Mouse (Mus musculus): ENCODE results near the gene Tvp23b. TPM values are rescaled to one million over a fixed set of nuclear protein-coding genes. Genes with fewer than 3 reads are reported as not detected.

Gene Tvp23b
- total and polyA plus RNA-seq, 2 experiments from 2014 or later = 26.7 to 42.6 TPM

DNA sequence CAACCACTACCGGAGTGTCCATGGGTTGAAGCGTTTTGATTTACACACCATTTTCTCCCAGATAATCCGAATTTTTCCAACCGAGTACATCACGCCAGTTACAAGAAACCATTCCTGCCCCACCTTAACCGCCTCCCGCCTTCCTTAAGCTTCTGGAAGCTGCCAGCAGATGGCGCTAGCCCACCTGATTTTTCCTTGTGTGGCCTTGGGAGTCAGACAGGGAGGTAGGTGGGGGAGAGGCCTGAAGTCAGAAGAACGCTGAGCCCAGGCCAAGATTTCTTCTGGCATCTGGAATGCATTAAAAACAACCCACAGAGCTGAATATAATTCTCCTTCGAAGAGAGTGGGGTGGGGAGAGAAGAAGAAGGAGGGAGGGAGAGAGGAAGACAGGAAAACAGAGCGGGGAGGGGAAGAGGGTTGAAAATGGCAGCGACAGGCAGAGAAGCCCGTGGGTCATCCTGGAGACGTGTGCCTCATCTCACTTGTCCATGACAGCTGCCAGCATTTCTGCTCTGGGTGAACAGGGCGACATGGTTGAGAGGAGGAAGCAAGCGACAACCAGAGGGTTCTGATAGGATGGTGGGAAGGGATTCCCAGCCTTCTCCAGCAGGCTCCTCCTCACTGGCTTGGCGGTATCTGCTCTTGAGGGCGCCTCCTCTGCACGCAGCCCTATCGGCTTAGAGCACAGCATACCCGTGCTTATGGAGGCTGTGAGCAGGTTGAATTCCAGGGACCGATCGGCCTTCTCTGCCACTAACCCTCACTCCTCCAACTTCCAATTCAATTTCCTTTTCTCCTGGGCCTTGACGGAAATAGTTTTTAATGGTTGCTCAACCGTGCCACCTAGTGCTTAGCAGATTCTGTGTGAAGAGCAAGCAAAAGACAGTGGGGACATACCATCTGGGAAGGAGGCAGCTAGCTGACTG is 42.1 kb downstream of the Tvp23b start:
- Histone ChIP-seq H3K27ac (peak overlapping the region; percentile 79), H3K27me3 (ENCODE audit: insufficient read depth, low read length) (no peaks in the 10 kb centered on the region), H3K4me1 (ENCODE audit: insufficient read depth, low read length) (no peaks in the 10 kb centered on the region), H3K9me3 (ENCODE audit: low read length) (no peaks in the 10 kb centered on the region), H3K9ac (replicated peaks; ENCODE audit: low read length) (0 out of 2 replicates have a peak overlapping the region, but pooled peaks have one; percentile 33), H3K36me3 (ENCODE audit: insufficient read depth, low read length) (no peaks in the 10 kb centered on the region), H3K4me3 (ENCODE audit: low read length) (peak overlapping the region; percentile 27; the same call in 1 of the 2 replicates), H3K4me2 (ENCODE audit: low read depth, low read length) (peak overlapping the region; percentile 49)
- DNase-seq (ENCODE audit: low spot score) = peak; percentile 96
- WGBS = 18% methylated on average over 25 of the region's 25 CpGs
- TF ChIP-seq CTCF (IDR thresholded peaks at IDR 0.05; ENCODE audit: low read depth) = peak; percentile 98
- ATAC-seq = peak; percentile 94

DNA sequence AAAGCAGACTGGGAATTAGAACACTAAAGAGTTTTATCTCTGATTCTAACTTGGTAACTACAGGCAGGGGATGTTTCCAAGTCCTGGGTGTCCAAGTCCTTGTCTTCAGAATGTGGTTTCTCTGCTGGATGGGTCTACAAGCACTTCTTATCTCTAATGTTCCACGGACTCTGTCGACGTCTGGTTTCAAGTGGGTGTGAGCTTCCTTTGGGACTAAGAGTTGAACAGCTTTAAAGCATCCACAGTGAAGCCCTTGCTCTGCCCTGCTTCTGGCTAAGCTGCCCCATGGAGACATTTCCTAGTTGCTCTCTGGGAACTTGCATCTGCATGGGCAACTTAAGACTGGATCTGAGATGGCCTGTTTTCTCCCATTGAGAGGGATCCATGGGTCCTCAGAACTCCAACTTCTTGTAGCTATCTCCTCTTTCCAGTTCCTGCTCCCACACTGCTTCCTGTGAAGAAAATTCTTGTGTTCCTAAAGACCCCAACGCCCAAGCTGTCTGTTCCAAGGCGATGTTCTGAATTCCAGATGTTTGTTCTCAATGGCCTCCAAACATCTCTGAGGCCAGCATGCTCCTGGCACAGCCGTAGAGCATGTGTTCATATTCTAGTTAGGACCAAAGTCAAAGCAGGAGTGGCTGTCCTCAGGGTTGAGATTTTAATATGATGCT is 45.0 kb downstream of the Tvp23b start:
- DNase-seq (ENCODE audit: low spot score) (no peak), ATAC-seq (no peak)
- no peak overlapping the region for H3K4me3 ChIP-seq (ENCODE audit: low read length)
- no peaks in the 10 kb centered on the region for H3K9me3 ChIP-seq (ENCODE audit: low read length)
- TF ChIP-seq CTCF (IDR thresholded peaks at IDR 0.05; ENCODE audit: low read depth) = no peak
- H3K4me1 ChIP-seq (ENCODE audit: insufficient read depth, low read length) = no peaks in the 10 kb centered on the region
- no peak overlapping the region for H3K9ac ChIP-seq (replicated peaks; ENCODE audit: low read length)
- no peak overlapping the region for H3K4me2 ChIP-seq (ENCODE audit: low read depth, low read length)
- H3K27me3 ChIP-seq (ENCODE audit: insufficient read depth, low read length) = no peaks in the 10 kb centered on the region
- H3K36me3 ChIP-seq (ENCODE audit: insufficient read depth, low read length) = no peaks in the 10 kb centered on the region
- 90% methylated on average over 6 of the region's 6 CpGs for WGBS
- H3K27ac ChIP-seq = no peak overlapping the region

GRCm38 (mm10) chr11:62929799-62930198 is 50.5 kb downstream of the Tvp23b start:
- WGBS = 76% methylated on average over 3 of the region's 3 CpGs
- Histone ChIP-seq H3K9ac (replicated peaks; ENCODE audit: low read length) (no peak overlapping the region), H3K4me1 (ENCODE audit: insufficient read depth, low read length) (no peaks in the 10 kb centered on the region), H3K27ac (no peak overlapping the region), H3K4me2 (ENCODE audit: low read depth, low read length) (no peak overlapping the region), H3K9me3 (ENCODE audit: low read length) (no peaks in the 10 kb centered on the region), H3K4me3 (ENCODE audit: low read length) (no peak overlapping the region), H3K27me3 (ENCODE audit: insufficient read depth, low read length) (no peaks in the 10 kb centered on the region), H3K36me3 (ENCODE audit: insufficient read depth, low read length) (no peaks in the 10 kb centered on the region)
- ATAC-seq = no peak
- TF ChIP-seq CTCF (IDR thresholded peaks at IDR 0.05; ENCODE audit: low read depth) = no peak
- no peak for DNase-seq (ENCODE audit: low spot score)

DNA sequence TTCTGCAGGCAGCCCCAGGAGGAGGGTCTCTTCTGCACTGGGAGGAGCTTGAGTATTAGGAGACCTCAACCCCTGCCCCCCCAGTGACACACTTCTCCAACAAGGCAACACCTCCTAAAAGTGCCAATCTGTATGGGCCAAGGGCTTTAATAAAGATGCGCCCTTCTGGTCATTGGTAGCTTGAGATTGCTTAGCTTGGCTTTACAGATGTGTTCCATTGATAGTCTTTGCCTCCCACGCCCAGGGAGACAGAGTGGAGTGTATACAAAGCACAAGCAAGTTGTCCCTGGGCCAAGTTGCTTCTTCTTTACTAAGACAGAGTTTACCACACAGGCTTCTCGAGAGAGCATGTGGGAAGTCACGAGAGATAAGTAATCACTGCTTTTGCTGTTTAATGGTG is 51.3 kb downstream of the Tvp23b start:
- no peaks in the 10 kb centered on the region for H3K36me3 ChIP-seq (ENCODE audit: insufficient read depth, low read length)
- H3K9me3 ChIP-seq (ENCODE audit: low read length) = no peaks in the 10 kb centered on the region
- DNase-seq (ENCODE audit: low spot score) (no peak), ATAC-seq (no peak)
- no peaks in the 10 kb centered on the region for H3K4me1 ChIP-seq (ENCODE audit: insufficient read depth, low read length)
- 76% methylated on average over 4 of the region's 4 CpGs for WGBS
- no peak overlapping the region for H3K9ac ChIP-seq (replicated peaks; ENCODE audit: low read length)
- no peak overlapping the region for H3K27ac ChIP-seq
- TF ChIP-seq CTCF (IDR thresholded peaks at IDR 0.05; ENCODE audit: low read depth) = no peak
- H3K4me2 ChIP-seq (ENCODE audit: low read depth, low read length) = no peak overlapping the region
- H3K4me3 ChIP-seq (ENCODE audit: low read length) = no peak overlapping the region
- no peaks in the 10 kb centered on the region for H3K27me3 ChIP-seq (ENCODE audit: insufficient read depth, low read length)

DNA sequence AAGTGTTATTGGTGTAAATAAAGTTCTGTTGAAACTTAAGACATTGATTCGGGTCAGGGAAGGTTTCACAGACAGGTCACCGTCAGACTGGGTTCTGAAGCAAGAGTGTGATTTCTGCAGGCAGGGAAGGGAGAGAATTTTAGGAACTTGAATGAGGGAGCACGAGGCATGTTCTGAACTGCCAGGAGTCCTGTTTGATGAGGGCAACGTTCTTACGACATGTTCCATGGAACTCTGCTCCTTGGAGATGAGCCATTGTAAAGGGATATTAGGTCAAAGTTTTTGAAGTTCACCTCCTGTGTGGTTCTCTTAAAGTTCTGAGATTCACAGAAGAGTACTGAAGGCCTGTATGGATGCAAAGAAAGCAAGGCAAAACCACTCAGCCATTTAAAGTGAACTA is 51.9 kb downstream of the Tvp23b start:
- H3K9ac ChIP-seq (replicated peaks; ENCODE audit: low read length) = no peak overlapping the region
- ATAC-seq = no peak
- no peak overlapping the region for H3K27ac ChIP-seq
- H3K36me3 ChIP-seq (ENCODE audit: insufficient read depth, low read length) = no peaks in the 10 kb centered on the region
- no peak for TF ChIP-seq CTCF (IDR thresholded peaks at IDR 0.05; ENCODE audit: low read depth)
- H3K9me3 ChIP-seq (ENCODE audit: low read length) = no peaks in the 10 kb centered on the region
- H3K4me1 ChIP-seq (ENCODE audit: insufficient read depth, low read length) = no peaks in the 10 kb centered on the region
- H3K4me3 ChIP-seq (ENCODE audit: low read length) = no peak overlapping the region
- 88% methylated on average over 5 of the region's 5 CpGs for WGBS
- no peaks in the 10 kb centered on the region for H3K27me3 ChIP-seq (ENCODE audit: insufficient read depth, low read length)
- DNase-seq (ENCODE audit: low spot score) = no peak
- H3K4me2 ChIP-seq (ENCODE audit: low read depth, low read length) = no peak overlapping the region

DNA sequence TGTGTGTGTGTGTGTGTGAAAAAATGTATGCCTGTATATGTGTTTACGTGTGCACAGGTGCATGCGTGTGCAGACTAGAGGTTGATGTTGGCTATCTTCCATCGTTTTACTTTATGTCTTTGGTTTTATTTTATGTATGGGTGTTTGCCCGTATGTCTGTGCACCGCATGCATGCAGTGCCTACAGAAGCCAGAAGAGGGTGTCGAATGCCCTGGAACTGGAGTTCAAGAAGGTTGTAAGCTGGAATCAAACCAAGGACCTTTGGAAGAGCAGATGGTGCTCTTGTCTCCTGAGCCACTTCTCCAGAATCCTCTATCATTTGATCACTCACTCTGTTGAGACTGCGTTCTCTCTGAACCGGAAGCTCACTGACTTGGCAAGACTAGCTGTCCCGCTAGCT is 53.8 kb downstream of the Tvp23b start:
- H3K4me2 ChIP-seq (ENCODE audit: low read depth, low read length) = no peak overlapping the region
- H3K27ac ChIP-seq = no peak overlapping the region
- H3K27me3 ChIP-seq (ENCODE audit: insufficient read depth, low read length) = no peaks in the 10 kb centered on the region
- no peaks in the 10 kb centered on the region for H3K4me1 ChIP-seq (ENCODE audit: insufficient read depth, low read length)
- 86% methylated on average over 9 of the region's 9 CpGs for WGBS
- H3K9ac ChIP-seq (replicated peaks; ENCODE audit: low read length) = no peak overlapping the region
- no peak for TF ChIP-seq CTCF (IDR thresholded peaks at IDR 0.05; ENCODE audit: low read depth)
- H3K9me3 ChIP-seq (ENCODE audit: low read length) = no peaks in the 10 kb centered on the region
- ATAC-seq = no peak
- no peak for DNase-seq (ENCODE audit: low spot score)
- H3K36me3 ChIP-seq (ENCODE audit: insufficient read depth, low read length) = no peaks in the 10 kb centered on the region
- no peak overlapping the region for H3K4me3 ChIP-seq (ENCODE audit: low read length)

Data from hindbrain, postnatal 0 days (tissue).